Mouse (Mus musculus) embryo, embryonic 11 days (tissue): ENCODE measurements at regions not wholly inside any gene's neighbourhood (a gene's known extent, or its start where the extent isn't known, plus 50 kb on each side); places are given as distances from the start of the nearest gene placed in this dataset.

Experiments used
- DNase-seq: peaks from one replicate; pipeline ENCODE4 v3.0.0-alpha.2; 2015

- DNase-seq = no peak
Observed at GRCm38 (mm10) chr1:109161067-109161466, 821.2 kb upstream of the Cdh7 start.

- no peak for DNase-seq
Observed at GRCm38 (mm10) chr1:109170838-109171237, 811.4 kb upstream of the Cdh7 start.

- DNase-seq = peak; percentile 33
Observed at GRCm38 (mm10) chr1:109186497-109186896, 795.7 kb upstream of the Cdh7 start.

GRCm38 (mm10) chr1:109220088-109220487, 762.1 kb upstream of the Cdh7 start:
- DNase-seq = no peak

GRCm38 (mm10) chr1:109223571-109223970, 758.7 kb upstream of the Cdh7 start:
- DNase-seq = no peak
